Mouse (Mus musculus): Measurements from ENCODE around the gene Tbrg4. TPM values are rescaled to one million over a fixed set of nuclear protein-coding genes. Genes with fewer than 3 reads are reported as not detected.
A peak's percentile ranks its signal among the peaks of the same experiment; 100 is the strongest.

The Tbrg4 gene
- polyA plus RNA-seq, 1 experiment, result 73.9 TPM

DNA sequence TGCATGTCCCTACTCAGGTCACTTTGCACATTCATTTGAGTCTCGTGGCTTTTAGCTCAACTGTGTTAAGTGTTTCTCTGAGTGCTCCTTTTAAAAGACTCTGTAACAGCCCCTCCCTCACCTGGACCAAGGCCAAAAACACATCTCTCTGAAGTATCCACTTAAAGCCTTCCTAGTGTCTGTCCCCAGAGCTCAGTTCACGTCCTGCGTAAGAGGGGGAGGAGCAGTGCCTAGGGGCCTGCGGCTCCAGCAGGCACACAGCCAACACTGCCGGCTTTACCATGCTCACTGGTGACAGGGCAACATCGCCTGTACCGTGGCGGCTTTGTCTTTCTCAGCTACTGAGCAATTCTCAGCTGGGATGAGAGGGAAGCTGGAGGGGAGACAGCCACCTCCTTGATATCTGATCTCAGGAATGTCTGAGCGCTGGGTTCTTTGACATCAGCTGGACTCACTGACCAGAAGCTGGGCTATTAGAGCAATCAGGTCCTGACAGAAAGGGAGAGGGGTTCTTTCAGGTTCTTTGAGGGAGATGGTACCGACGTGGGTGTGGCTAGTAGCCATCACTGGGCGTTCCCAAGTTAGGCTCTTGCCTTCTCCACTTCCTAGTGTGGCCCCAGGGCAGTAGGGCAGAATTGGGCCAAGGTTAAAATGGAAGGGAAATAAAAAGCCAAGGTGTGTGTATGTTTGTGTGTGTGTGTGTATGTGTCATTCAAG, 21.8 kb downstream of the Tbrg4 start:
- H3K36me3 ChIP-seq (ENCODE audit: control insufficient read depth, insufficient read depth, low read length), result no peaks in the 10 kb centered on the region
- H3K4me1 ChIP-seq (ENCODE audit: control insufficient read depth, insufficient read depth, low read length), result no peaks in the 10 kb centered on the region; the same call in 1 of the 2 replicates
- no peak overlapping the region for H3K4me3 ChIP-seq (ENCODE audit: insufficient read depth, low read depth, low read length)
- no peaks in the 10 kb centered on the region for H3K27me3 ChIP-seq (replicated peaks; ENCODE audit: control insufficient read depth, insufficient read depth, low read length)
- no peak overlapping the region for H3K27ac ChIP-seq (ENCODE audit: insufficient read depth, low read depth, low read length)
- WGBS, result 6% methylated on average over 12 of the region's 12 CpGs
- peak; percentile 33 for DNase-seq
- TF ChIP-seq CTCF (conservative IDR thresholded peaks at IDR 0.05; ENCODE audit: insufficient read depth, insufficient read length, low read depth, low read length) (no peak), POLR2A (IDR thresholded peaks at IDR 0.05; ENCODE audit: low read depth, low read length) (no peak)

DNA sequence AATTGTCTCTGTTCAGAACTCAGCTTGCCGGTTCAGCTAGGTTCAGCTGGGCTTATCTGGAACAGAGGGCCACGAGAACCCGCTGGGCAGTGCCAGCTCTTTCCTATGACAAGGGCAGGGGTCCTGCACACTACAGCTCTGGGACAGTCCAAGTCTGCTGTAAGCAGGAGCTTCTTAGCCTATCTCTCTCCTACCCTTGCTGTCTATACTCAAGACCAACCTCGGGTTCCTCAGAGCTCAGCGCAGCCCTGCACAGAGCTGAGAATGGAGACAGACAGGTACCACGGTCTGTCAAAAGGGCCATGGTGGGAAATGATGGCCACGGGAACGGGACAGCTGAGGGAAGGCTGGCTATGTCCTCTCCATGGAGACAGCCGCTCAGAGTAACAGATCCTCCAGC, 22.6 kb downstream of the Tbrg4 start:
- TF ChIP-seq CTCF (conservative IDR thresholded peaks at IDR 0.05; ENCODE audit: insufficient read depth, insufficient read length, low read depth, low read length) (no peak), POLR2A (IDR thresholded peaks at IDR 0.05; ENCODE audit: low read depth, low read length) (no peak)
- no peak overlapping the region for H3K27ac ChIP-seq (ENCODE audit: insufficient read depth, low read depth, low read length)
- H3K4me3 ChIP-seq (ENCODE audit: insufficient read depth, low read depth, low read length), result no peak overlapping the region
- DNase-seq, result no peak
- 75% methylated on average over 9 of the region's 9 CpGs for WGBS
- H3K4me1 ChIP-seq (ENCODE audit: control insufficient read depth, insufficient read depth, low read length), result no peaks in the 10 kb centered on the region; the same call in 1 of the 2 replicates
- H3K36me3 ChIP-seq (ENCODE audit: control insufficient read depth, insufficient read depth, low read length), result no peaks in the 10 kb centered on the region
- H3K27me3 ChIP-seq (replicated peaks; ENCODE audit: control insufficient read depth, insufficient read depth, low read length), result no peaks in the 10 kb centered on the region

- Histone ChIP-seq H3K27ac (ENCODE audit: insufficient read depth, low read depth, low read length) (no peak overlapping the region), H3K27me3 (replicated peaks; ENCODE audit: control insufficient read depth, insufficient read depth, low read length) (no peaks in the 10 kb centered on the region), H3K36me3 (ENCODE audit: control insufficient read depth, insufficient read depth, low read length) (no peaks in the 10 kb centered on the region), H3K4me1 (ENCODE audit: control insufficient read depth, insufficient read depth, low read length) (no peaks in the 10 kb centered on the region; the same call in 1 of the 2 replicates), H3K4me3 (ENCODE audit: insufficient read depth, low read depth, low read length) (no peak overlapping the region)
- DNase-seq, result no peak
- TF ChIP-seq CTCF (conservative IDR thresholded peaks at IDR 0.05; ENCODE audit: insufficient read depth, insufficient read length, low read depth, low read length) (no peak), POLR2A (IDR thresholded peaks at IDR 0.05; ENCODE audit: low read depth, low read length) (no peak)
- WGBS, result 75% methylated on average over 9 of the region's 9 CpGs
These were observed 23.2 kb downstream of the Tbrg4 start for GRCm38 (mm10) chr11:6602662-6603061.

DNA sequence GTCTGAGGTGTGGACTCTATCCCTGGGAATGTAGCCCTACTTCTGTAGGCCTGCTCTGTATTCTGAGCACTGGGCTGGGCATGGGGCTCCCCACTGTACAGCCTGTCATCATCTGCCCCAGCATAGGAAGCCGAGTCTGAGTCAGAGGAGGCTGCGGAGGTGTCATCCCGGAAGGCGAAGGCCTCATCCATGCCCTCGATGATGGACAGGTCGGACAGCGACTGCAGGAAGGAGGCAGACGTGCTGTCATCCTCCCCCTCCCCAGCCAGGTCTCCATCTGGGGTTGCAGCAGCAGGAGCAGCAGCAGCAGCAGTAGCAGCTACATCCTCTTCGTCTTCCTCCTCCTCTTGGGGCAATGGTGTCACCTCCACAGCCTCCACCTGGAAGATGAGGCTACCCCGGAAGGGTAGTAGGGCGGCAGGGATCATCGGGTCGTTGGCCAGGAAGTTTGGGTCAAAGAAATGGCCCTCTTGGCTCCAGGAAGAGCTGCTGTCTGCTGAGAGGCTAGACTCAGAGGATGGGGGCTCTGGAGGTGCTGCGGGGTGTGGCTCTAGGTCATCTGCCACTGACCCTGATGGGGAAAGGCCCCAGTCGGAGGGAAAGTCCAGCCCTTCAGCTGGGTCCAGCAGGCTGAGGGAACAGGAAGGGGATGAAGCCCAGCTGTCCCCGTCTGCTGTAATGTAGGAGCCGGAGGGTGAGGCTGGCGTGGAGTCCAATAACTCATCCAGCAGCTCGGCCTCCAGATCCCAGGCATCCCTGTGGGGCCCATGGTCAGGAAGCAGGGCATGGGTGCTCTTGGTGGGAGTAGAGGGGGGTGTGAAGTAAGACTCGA, 24.0 kb downstream of the Tbrg4 start:
- DNase-seq, result no peak
- no peaks in the 10 kb centered on the region for H3K27me3 ChIP-seq (replicated peaks; ENCODE audit: control insufficient read depth, insufficient read depth, low read length)
- no peaks in the 10 kb centered on the region for H3K36me3 ChIP-seq (ENCODE audit: control insufficient read depth, insufficient read depth, low read length)
- 40% methylated on average over 20 of the region's 20 CpGs for WGBS
- H3K4me1 ChIP-seq (ENCODE audit: control insufficient read depth, insufficient read depth, low read length), result no peaks in the 10 kb centered on the region; the same call in 1 of the 2 replicates
- H3K4me3 ChIP-seq (ENCODE audit: insufficient read depth, low read depth, low read length), result no peak overlapping the region
- no peak for TF ChIP-seq POLR2A (IDR thresholded peaks at IDR 0.05; ENCODE audit: low read depth, low read length)
- H3K27ac ChIP-seq (ENCODE audit: insufficient read depth, low read depth, low read length), result no peak overlapping the region

GRCm38 (mm10) chr11:6600284-6600944, 25.5 kb downstream of the Tbrg4 start:
- Histone ChIP-seq H3K36me3 (ENCODE audit: control insufficient read depth, insufficient read depth, low read length) (no peaks in the 10 kb centered on the region), H3K27ac (ENCODE audit: insufficient read depth, low read depth, low read length) (no peak overlapping the region), H3K4me3 (ENCODE audit: insufficient read depth, low read depth, low read length) (no peak overlapping the region), H3K4me1 (ENCODE audit: control insufficient read depth, insufficient read depth, low read length) (no peaks in the 10 kb centered on the region), H3K27me3 (replicated peaks; ENCODE audit: control insufficient read depth, insufficient read depth, low read length) (no peaks in the 10 kb centered on the region)
- DNase-seq, result no peak
- 90% methylated on average over 8 of the region's 8 CpGs for WGBS
- TF ChIP-seq POLR2A (IDR thresholded peaks at IDR 0.05; ENCODE audit: low read depth, low read length), result no peak
- TF ChIP-seq CTCF (conservative IDR thresholded peaks at IDR 0.05; ENCODE audit: insufficient read depth, insufficient read length, low read depth, low read length), result no peak

DNA sequence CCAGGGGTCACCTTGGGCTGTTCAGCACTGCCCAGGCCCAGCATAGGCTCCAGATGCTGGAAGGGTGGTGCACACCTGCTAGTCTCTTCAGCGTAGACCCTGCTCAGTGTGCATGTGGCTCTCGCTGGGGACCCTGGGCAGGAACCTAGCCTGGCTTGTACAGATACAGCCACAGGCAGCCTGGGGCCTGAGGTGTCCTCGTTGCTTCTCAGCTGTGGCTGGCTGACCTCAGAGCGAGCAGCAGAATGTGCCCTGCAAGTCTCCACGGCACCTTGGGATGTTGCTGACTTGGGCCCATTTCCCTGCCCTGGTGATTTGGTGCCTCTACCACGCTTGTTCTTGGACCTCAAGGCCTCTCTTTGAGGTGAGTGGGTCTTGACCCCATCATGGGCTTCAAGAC, 26.0 kb downstream of the Tbrg4 start:
- 88% methylated on average over 6 of the region's 6 CpGs for WGBS
- Histone ChIP-seq H3K36me3 (ENCODE audit: control insufficient read depth, insufficient read depth, low read length) (no peaks in the 10 kb centered on the region), H3K27ac (ENCODE audit: insufficient read depth, low read depth, low read length) (no peak overlapping the region), H3K4me1 (ENCODE audit: control insufficient read depth, insufficient read depth, low read length) (no peaks in the 10 kb centered on the region), H3K4me3 (ENCODE audit: insufficient read depth, low read depth, low read length) (no peak overlapping the region), H3K27me3 (replicated peaks; ENCODE audit: control insufficient read depth, insufficient read depth, low read length) (no peaks in the 10 kb centered on the region)
- DNase-seq, result no peak
- TF ChIP-seq CTCF (conservative IDR thresholded peaks at IDR 0.05; ENCODE audit: insufficient read depth, insufficient read length, low read depth, low read length) (no peak), POLR2A (IDR thresholded peaks at IDR 0.05; ENCODE audit: low read depth, low read length) (no peak)
